Mouse (Mus musculus) neural tube, embryonic 14.5 days (tissue): ENCODE results near the gene Spata13. TPM values are rescaled to one million over a fixed set of nuclear protein-coding genes. Genes with fewer than 3 reads are reported as not detected.

Experiments
- ATAC-seq: fragments of 200-750 bp; cut with Nextera tagmentation; 2 replicates; pipeline ENCODE4 v1.8.0; 2017; ENCODE audit warnings: low read depth, mild to moderate bottlenecking, moderate TSS enrichment, moderate library complexity
- H3K27ac ChIP-seq: fragments of 300-500 bp; sonication (generic); 2 replicates; pipeline ENCODE4 v1.5.1; 2014; ENCODE audit warnings: low read depth, mild to moderate bottlenecking, control low read depth, low read length, moderate library complexity, mixed read lengths
- H3K27me3 ChIP-seq: fragments of 300-500 bp; sonication (generic); 2 replicates; pipeline ENCODE4 v1.6.1; 2014; ENCODE audit warnings: low read length; ENCODE audit not compliant: control insufficient read depth, insufficient read depth
- H3K36me3 ChIP-seq: fragments of 300-500 bp; sonication (generic); 2 replicates; pipeline ENCODE4 v1.6.1; 2014; ENCODE audit warnings: low read length, mixed read lengths; ENCODE audit not compliant: control insufficient read depth, insufficient read depth
- H3K4me1 ChIP-seq: fragments of 300-500 bp; sonication (generic); 2 replicates; pipeline ENCODE4 v1.6.1; 2014; ENCODE audit warnings: low read length; ENCODE audit not compliant: control insufficient read depth, insufficient read depth
- H3K4me2 ChIP-seq: fragments of 300-500 bp; sonication (generic); 2 replicates; pipeline ENCODE4 v1.6.1; 2014; ENCODE audit warnings: mild to moderate bottlenecking, low read depth, low read length, control low read depth
- H3K4me3 ChIP-seq: fragments of 300-500 bp; sonication (generic); 2 replicates; pipeline ENCODE4 v1.5.1; 2014; ENCODE audit warnings: low read depth, low read length, control low read depth, mixed read lengths
- H3K9ac ChIP-seq: fragments of 300-500 bp; sonication (generic); replicated peaks from 2 replicates; pipeline ENCODE4 v1.6.1; 2014; ENCODE audit warnings: low read depth, mild to moderate bottlenecking, control low read depth, low read length, mixed read lengths
- H3K9me3 ChIP-seq: fragments of 300-500 bp; sonication (generic); 2 replicates; pipeline ENCODE4 v1.6.1; 2016; ENCODE audit warnings: low read length; ENCODE audit not compliant: control insufficient read depth
- WGBS: fragments of 180-500 bp; shearing (Covaris S2); extraction: QIAGEN DNeasy Blood & Tissue Kit; methylation state at CpG from one replicate; pipeline ENCODE4 v1.1.7; 2014; 5-methylcytosine and 5-hydroxymethylcytosine counted together
- polyA plus RNA-seq: library from polyadenylated mRNA; unstranded; fragments of >200 nt; fragmentation: Nextera tagmentation; extraction: Ambion mirVana; gene quantifications from 2 replicates; pipeline ENCODE4 v1.2.1, GENCODE M21; 2014

Gene Spata13
- polyA plus RNA-seq, 1 experiment from 2014 or later: 26.5 TPM

DNA sequence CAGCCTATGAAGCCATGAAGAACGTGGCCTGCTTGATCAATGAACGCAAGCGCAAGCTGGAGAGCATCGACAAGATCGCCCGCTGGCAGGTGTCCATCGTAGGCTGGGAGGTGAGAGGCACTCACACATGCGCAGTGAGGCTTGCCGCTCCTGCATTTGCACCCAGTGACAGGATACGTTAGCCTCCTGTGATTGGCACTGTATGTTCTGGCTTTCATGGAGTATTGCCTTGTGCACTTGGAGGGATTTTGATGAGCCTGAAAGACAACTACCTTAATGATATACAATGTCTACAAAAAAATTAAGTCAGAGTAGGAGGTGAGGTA, 120.0 kb downstream of the Spata13 start:
- H3K4me2 ChIP-seq: no peak overlapping the region
- 79% methylated on average over 10 of the region's 10 CpGs for WGBS
- no peaks in the 10 kb centered on the region for H3K27me3 ChIP-seq
- H3K4me3 ChIP-seq: no peak overlapping the region
- H3K9ac ChIP-seq: no peak overlapping the region
- no peaks in the 10 kb centered on the region for H3K4me1 ChIP-seq
- no peaks in the 10 kb centered on the region for H3K9me3 ChIP-seq
- H3K36me3 ChIP-seq: no peaks in the 10 kb centered on the region
- no peak for ATAC-seq
- no peak overlapping the region for H3K27ac ChIP-seq

- no peak overlapping the region for H3K9ac ChIP-seq
- no peak overlapping the region for H3K27ac ChIP-seq
- H3K4me2 ChIP-seq: no peak overlapping the region
- no peaks in the 10 kb centered on the region for H3K27me3 ChIP-seq
- WGBS: 97% methylated on average over 5 of the region's 5 CpGs
- no peaks in the 10 kb centered on the region for H3K36me3 ChIP-seq
- H3K9me3 ChIP-seq: no peaks in the 10 kb centered on the region
- no peaks in the 10 kb centered on the region for H3K4me1 ChIP-seq
- no peak for ATAC-seq
- H3K4me3 ChIP-seq: no peak overlapping the region
These were observed 120.9 kb downstream of the Spata13 start for GRCm38 (mm10) chr14:60754656-60755055.

DNA sequence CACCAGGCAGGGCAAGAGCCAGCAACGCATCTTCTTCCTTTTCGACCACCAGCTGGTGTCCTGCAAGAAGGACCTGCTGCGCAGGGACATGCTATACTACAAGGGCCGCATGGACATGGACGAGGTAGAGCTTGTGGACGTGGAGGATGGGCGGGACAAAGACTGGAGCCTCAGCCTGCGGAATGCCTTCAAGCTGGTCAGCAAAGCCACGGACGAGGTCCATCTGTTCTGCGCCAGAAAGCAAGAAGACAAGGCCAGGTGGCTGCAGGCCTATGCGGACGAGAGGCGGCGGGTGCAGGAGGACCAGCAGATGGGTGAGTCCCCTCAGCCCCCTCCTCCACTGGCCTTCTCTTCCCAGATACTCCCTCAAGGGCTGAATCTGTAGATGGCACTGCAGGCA, 122.5 kb downstream of the Spata13 start:
- 91% methylated on average over 15 of the region's 15 CpGs for WGBS

DNA sequence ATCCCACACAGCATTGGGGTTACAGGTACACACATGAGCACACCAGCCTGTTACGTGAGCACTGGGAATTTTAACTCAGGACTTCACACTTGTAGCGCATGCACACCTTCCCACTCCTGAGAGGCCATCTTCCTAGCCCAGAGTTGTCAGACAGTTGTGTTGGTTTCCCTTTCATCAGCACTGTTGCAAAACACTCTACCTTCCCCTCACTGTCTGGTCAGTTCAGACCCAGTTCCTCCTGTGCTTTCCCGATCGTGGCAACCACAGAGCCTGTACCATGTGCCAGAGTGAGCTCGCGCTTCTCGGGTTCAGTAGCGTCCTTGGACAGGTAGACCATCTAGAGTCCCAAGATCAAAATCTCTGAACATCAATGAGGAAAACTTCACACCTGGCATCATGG, 123.5 kb downstream of the Spata13 start:
- H3K4me3 ChIP-seq: no peak overlapping the region
- H3K4me1 ChIP-seq: no peaks in the 10 kb centered on the region
- no peaks in the 10 kb centered on the region for H3K9me3 ChIP-seq
- no peak overlapping the region for H3K27ac ChIP-seq
- 94% methylated on average over 8 of the region's 8 CpGs for WGBS
- H3K36me3 ChIP-seq: no peaks in the 10 kb centered on the region
- H3K9ac ChIP-seq: no peak overlapping the region
- no peaks in the 10 kb centered on the region for H3K27me3 ChIP-seq
- H3K4me2 ChIP-seq: no peak overlapping the region
- ATAC-seq: no peak

More for the DNA sequence above, 122.5 kb downstream of the Spata13 start:
- Histone ChIP-seq H3K9ac (no peak overlapping the region), H3K27ac (no peak overlapping the region), H3K4me3 (no peak overlapping the region), H3K9me3 (no peaks in the 10 kb centered on the region), H3K4me1 (no peaks in the 10 kb centered on the region), H3K36me3 (no peaks in the 10 kb centered on the region), H3K27me3 (no peaks in the 10 kb centered on the region), H3K4me2 (no peak overlapping the region)
- no peak for ATAC-seq

GRCm38 (mm10) chr14:60757722-60758121, 123.9 kb downstream of the Spata13 start:
- Histone ChIP-seq H3K36me3 (no peaks in the 10 kb centered on the region), H3K9ac (no peak overlapping the region), H3K4me3 (no peak overlapping the region), H3K4me1 (no peaks in the 10 kb centered on the region), H3K4me2 (no peak overlapping the region), H3K9me3 (no peaks in the 10 kb centered on the region), H3K27ac (no peak overlapping the region), H3K27me3 (no peaks in the 10 kb centered on the region)
- no peak for ATAC-seq
- 95% methylated on average over 7 of the region's 7 CpGs for WGBS

DNA sequence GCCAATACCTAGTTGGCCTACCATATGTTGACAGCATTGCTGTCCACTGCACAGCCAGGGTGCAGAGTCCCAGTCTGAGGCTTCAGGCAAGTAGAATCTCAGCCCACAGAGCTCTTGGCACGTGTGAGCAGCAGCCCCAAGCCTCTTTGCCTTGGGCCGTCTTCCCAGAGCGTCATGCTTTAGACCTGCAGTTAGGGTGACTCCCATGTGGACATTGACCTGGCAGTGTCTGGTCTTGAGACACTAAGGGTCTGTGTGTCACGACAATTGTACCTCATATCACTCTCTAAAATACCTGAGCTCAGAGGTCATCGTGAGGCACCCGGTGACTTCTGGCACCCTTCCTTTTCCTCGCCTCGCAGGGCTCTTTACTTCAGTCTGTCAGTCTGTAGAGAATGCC, 125.3 kb downstream of the Spata13 start:
- H3K36me3 ChIP-seq: no peaks in the 10 kb centered on the region
- no peak overlapping the region for H3K9ac ChIP-seq
- no peak for ATAC-seq
- no peaks in the 10 kb centered on the region for H3K4me1 ChIP-seq
- H3K4me2 ChIP-seq: no peak overlapping the region
- H3K27me3 ChIP-seq: no peaks in the 10 kb centered on the region
- H3K4me3 ChIP-seq: no peak overlapping the region
- no peaks in the 10 kb centered on the region for H3K9me3 ChIP-seq
- no peak overlapping the region for H3K27ac ChIP-seq
- WGBS: 95% methylated on average over 8 of the region's 8 CpGs

DNA sequence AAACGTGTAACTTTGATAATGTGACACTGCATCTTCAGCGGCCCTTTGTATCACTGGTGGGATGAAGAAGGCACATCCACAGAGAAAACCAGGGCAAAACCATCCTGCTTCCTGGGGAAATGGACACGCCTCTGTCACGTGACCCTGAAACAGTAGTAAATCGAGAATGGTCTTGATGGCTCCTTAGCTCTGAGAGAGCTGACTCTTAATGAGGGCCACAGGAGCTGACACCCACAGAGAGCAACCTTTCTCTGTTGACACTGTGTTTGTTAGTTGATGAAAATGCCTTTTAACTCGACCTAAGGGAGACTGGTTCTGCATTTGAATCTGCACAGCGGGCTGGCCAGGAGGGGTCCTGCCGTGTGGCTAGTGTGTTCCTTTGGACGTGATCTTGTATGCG, 128.0 kb downstream of the Spata13 start:
- no peak for ATAC-seq
- Histone ChIP-seq H3K36me3 (no peaks in the 10 kb centered on the region), H3K27ac (no peak overlapping the region), H3K9ac (no peak overlapping the region), H3K27me3 (no peaks in the 10 kb centered on the region), H3K4me3 (no peak overlapping the region), H3K4me1 (no peaks in the 10 kb centered on the region), H3K9me3 (no peaks in the 10 kb centered on the region), H3K4me2 (no peak overlapping the region)
- WGBS: 67% methylated on average over 10 of the region's 10 CpGs

DNA sequence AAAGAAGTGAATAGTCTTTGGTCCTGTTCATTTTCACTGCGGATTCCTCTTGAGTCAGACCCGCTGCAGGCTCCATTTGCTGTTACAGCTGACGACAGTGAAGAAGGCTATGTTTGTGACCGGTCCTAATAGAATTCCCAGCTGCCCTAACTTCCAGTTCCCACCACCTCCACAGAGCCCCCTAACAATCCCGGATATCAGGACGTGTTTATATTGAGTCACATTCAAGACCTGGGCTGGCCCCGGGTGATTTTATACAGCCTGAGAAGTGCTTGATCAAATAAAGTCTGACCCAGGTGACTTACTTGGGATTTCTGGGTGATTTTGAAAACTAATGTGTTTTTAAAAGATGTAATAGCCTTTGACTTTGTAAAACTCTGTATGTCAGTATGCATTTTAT, 129.0 kb downstream of the Spata13 start:
- H3K27me3 ChIP-seq: no peaks in the 10 kb centered on the region
- H3K9me3 ChIP-seq: no peaks in the 10 kb centered on the region
- ATAC-seq: no peak
- H3K4me1 ChIP-seq: no peaks in the 10 kb centered on the region
- H3K4me2 ChIP-seq: no peak overlapping the region
- H3K4me3 ChIP-seq: no peak overlapping the region
- H3K27ac ChIP-seq: no peak overlapping the region
- no peak overlapping the region for H3K9ac ChIP-seq
- H3K36me3 ChIP-seq: no peaks in the 10 kb centered on the region
- 77% methylated on average over 7 of the region's 7 CpGs for WGBS

DNA sequence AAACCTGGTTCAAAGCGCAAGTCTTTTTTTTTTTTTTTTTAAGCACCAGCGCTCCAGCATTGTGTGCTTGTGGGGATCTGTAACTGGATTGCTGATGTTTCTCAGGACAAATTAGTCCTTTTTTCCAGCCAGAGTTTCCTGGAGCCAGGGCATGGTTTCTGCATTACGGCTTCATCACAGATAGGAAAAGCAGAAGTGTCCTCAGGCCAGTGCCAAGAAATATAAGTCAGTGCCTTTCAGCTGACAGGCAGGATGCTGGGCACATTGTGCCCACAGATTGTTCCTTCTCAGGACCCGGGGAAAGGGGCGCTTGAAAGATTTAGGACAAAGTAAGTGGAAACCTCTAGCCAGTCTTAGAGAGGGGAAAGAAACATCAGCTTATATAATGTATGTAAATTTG, 129.9 kb downstream of the Spata13 start:
- H3K4me3 ChIP-seq: no peak overlapping the region
- no peak for ATAC-seq
- no peaks in the 10 kb centered on the region for H3K36me3 ChIP-seq
- H3K27me3 ChIP-seq: no peaks in the 10 kb centered on the region
- no peak overlapping the region for H3K9ac ChIP-seq
- no peaks in the 10 kb centered on the region for H3K4me1 ChIP-seq
- 79% methylated on average over 5 of the region's 5 CpGs for WGBS
- no peak overlapping the region for H3K27ac ChIP-seq
- H3K4me2 ChIP-seq: no peak overlapping the region
- no peaks in the 10 kb centered on the region for H3K9me3 ChIP-seq

DNA sequence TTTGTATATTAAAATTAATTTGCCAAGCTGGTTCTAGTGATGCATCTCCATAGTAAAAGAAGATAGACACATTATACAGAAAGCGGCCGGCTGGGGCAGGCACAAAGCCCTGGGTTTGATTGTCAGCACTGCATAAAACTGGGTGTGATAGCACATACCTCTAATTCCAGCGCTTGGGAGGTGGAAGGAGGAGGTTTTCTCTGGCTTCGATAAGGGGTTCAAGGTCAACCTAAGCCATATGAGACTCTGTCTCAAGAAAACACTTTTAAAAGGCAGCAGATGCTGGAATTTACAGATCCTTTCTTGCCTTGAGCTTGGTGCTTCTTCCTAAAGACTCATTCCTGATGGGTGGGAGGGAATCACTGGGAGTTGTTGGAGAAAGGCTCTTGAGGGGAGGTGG, 130.7 kb downstream of the Spata13 start:
- Histone ChIP-seq H3K4me1 (no peaks in the 10 kb centered on the region), H3K4me3 (no peak overlapping the region), H3K9ac (no peak overlapping the region), H3K27ac (no peak overlapping the region), H3K36me3 (no peaks in the 10 kb centered on the region), H3K4me2 (no peak overlapping the region), H3K27me3 (no peaks in the 10 kb centered on the region), H3K9me3 (no peaks in the 10 kb centered on the region)
- 88% methylated on average over 4 of the region's 4 CpGs for WGBS
- ATAC-seq: no peak
